In genomic region chr1:120385029-120385571, GRCm38 (mm10) we compare ENCODE assay signal across 27 mouse cellular contexts. TPM values are rescaled to one million over a fixed set of nuclear protein-coding genes. Genes with fewer than 3 reads are reported as not detected.
A peak's percentile ranks its signal among the peaks of the same experiment; 100 is the strongest.
DNase-seq lines count a peak whose midpoint lies in the region; ATAC-seq and TF ChIP-seq lines count a peak whose summit lies in the region.
"Had no signal": no experiment of that assay in that cellular context is flagged by ENCODE, and none has a peak within 500 bp of the region (broad histone marks: within the 10 kb centered on the region; RNA-seq: fewer than 3 reads in every experiment).

No protein-coding gene starts in this region.

- TF ChIP-seq CTCF in midbrain, postnatal 0 days (IDR thresholded peaks at IDR 0.05): no peak
- TF ChIP-seq CTCF in hindbrain, postnatal 0 days (IDR thresholded peaks at IDR 0.05; ENCODE audit: low read depth): no peak

- no peak overlapping the region for H3K4me2 ChIP-seq in midbrain, postnatal 0 days (ENCODE audit: low read depth, low read length, poor library complexity, severe bottlenecking)
- H3K4me2 ChIP-seq in hindbrain, embryonic 13.5 days: 0 out of 2 replicates have a peak overlapping the region, but pooled peaks have one; percentile 25
- peak overlapping the region; percentile 12 for H3K4me2 ChIP-seq in hindbrain, embryonic 15.5 days
- H3K4me2 ChIP-seq in hindbrain, postnatal 0 days (ENCODE audit: low read depth, low read length): no peak overlapping the region
- H3K4me2 ChIP-seq: embryonic facial prominence, embryonic 13.5 days; embryonic facial prominence, embryonic 15.5 days; forebrain, embryonic 13.5 days; forebrain, embryonic 15.5 days had no signal

- H3K9me3 ChIP-seq in midbrain, postnatal 0 days (ENCODE audit: low read length): no peaks in the 10 kb centered on the region
- no peaks in the 10 kb centered on the region for H3K9me3 ChIP-seq in midbrain, embryonic 10.5 days (replicated peaks)
- no peaks in the 10 kb centered on the region for H3K9me3 ChIP-seq in hindbrain, embryonic 13.5 days
- H3K9me3 ChIP-seq in hindbrain, embryonic 15.5 days: no peaks in the 10 kb centered on the region
- H3K9me3 ChIP-seq in hindbrain, postnatal 0 days (ENCODE audit: low read length): no peaks in the 10 kb centered on the region
- no peaks in the 10 kb centered on the region for H3K9me3 ChIP-seq in forebrain, embryonic 10.5 days
- H3K9me3 ChIP-seq: embryonic facial prominence, embryonic 13.5 days; embryonic facial prominence, embryonic 15.5 days; forebrain, embryonic 13.5 days; forebrain, embryonic 15.5 days had no signal

- no peak for ATAC-seq in midbrain, postnatal 0 days (ENCODE audit: low FRiP score)
- peak; percentile 40; the same call in 1 of the 2 replicates for ATAC-seq in hindbrain, embryonic 13.5 days (ENCODE audit: low FRiP score)
- ATAC-seq in hindbrain, embryonic 15.5 days (ENCODE audit: low FRiP score, low read depth): peak; percentile 65
- no peak for ATAC-seq in hindbrain, postnatal 0 days
- ATAC-seq: forebrain, embryonic 13.5 days; forebrain, embryonic 15.5 days; forebrain, postnatal 0 days had no signal

- no peaks in the 10 kb centered on the region for H3K36me3 ChIP-seq in midbrain, postnatal 0 days (ENCODE audit: insufficient read depth, low read length)
- no peaks in the 10 kb centered on the region for H3K36me3 ChIP-seq in midbrain, embryonic 10.5 days
- H3K36me3 ChIP-seq in hindbrain, embryonic 13.5 days: no peaks in the 10 kb centered on the region
- H3K36me3 ChIP-seq in hindbrain, embryonic 15.5 days: no peaks in the 10 kb centered on the region
- no peaks in the 10 kb centered on the region for H3K36me3 ChIP-seq in hindbrain, postnatal 0 days (ENCODE audit: insufficient read depth, low read length)
- H3K36me3 ChIP-seq in forebrain, embryonic 10.5 days (replicated peaks): no peaks in the 10 kb centered on the region
- H3K36me3 ChIP-seq: embryonic facial prominence, embryonic 13.5 days; embryonic facial prominence, embryonic 15.5 days; forebrain, embryonic 15.5 days had no signal

- H3K4me1 ChIP-seq in midbrain, postnatal 0 days (ENCODE audit: insufficient read depth, low read length): no peaks in the 10 kb centered on the region
- H3K4me1 ChIP-seq in midbrain, embryonic 10.5 days: 0 out of 2 replicates have a peak, but pooled peaks cover 2% of the 10 kb centered on the region
- H3K4me1 ChIP-seq in hindbrain, embryonic 13.5 days (replicated peaks): 0 out of 2 replicates have a peak, but pooled peaks cover 4% of the 10 kb centered on the region
- H3K4me1 ChIP-seq in hindbrain, embryonic 15.5 days (replicated peaks): no peaks in the 10 kb centered on the region
- no peaks in the 10 kb centered on the region for H3K4me1 ChIP-seq in hindbrain, postnatal 0 days (ENCODE audit: insufficient read depth, low read length)
- H3K4me1 ChIP-seq in forebrain, embryonic 10.5 days: peaks cover 6% of the 10 kb centered on the region; the same call in 1 of the 2 replicates
- H3K4me1 ChIP-seq: embryonic facial prominence, embryonic 13.5 days; embryonic facial prominence, embryonic 15.5 days; forebrain, embryonic 13.5 days; forebrain, embryonic 15.5 days had no signal

- 81% methylated on average over 18 of the region's 18 CpGs for WGBS in midbrain, postnatal 0 days
- WGBS in midbrain, embryonic 10.5 days: 90% methylated on average over 18 of the region's 18 CpGs
- WGBS in hindbrain, embryonic 13.5 days: 70% methylated on average over 18 of the region's 18 CpGs
- WGBS in hindbrain, embryonic 15.5 days: 61% methylated on average over 18 of the region's 18 CpGs
- 72% methylated on average over 18 of the region's 18 CpGs for WGBS in hindbrain, postnatal 0 days
- 90% methylated on average over 18 of the region's 18 CpGs for WGBS in forebrain, embryonic 10.5 days

- H3K4me3 ChIP-seq in midbrain, postnatal 0 days (ENCODE audit: low read depth, low read length): no peak overlapping the region
- H3K4me3 ChIP-seq in midbrain, embryonic 10.5 days: no peak overlapping the region
- no peak overlapping the region for H3K4me3 ChIP-seq in hindbrain, embryonic 13.5 days
- H3K4me3 ChIP-seq in hindbrain, embryonic 15.5 days: 0 out of 2 replicates have a peak overlapping the region, but pooled peaks have one; percentile 3
- H3K4me3 ChIP-seq in hindbrain, postnatal 0 days (ENCODE audit: low read length): no peak overlapping the region
- H3K4me3 ChIP-seq in forebrain, embryonic 10.5 days: no peak overlapping the region
- H3K4me3 ChIP-seq: embryonic facial prominence, embryonic 13.5 days; embryonic facial prominence, embryonic 15.5 days; erythroblast, embryonic 14.5 days; forebrain, embryonic 13.5 days; forebrain, embryonic 15.5 days had no signal

- H3K27ac ChIP-seq in midbrain, postnatal 0 days (ENCODE audit: low read depth, low read length): no peak overlapping the region
- H3K27ac ChIP-seq in midbrain, embryonic 10.5 days (replicated peaks): no peak overlapping the region
- no peak overlapping the region for H3K27ac ChIP-seq in hindbrain, embryonic 13.5 days
- H3K27ac ChIP-seq in hindbrain, embryonic 15.5 days (replicated peaks): no peak overlapping the region
- H3K27ac ChIP-seq in hindbrain, postnatal 0 days: no peak overlapping the region
- no peak overlapping the region for H3K27ac ChIP-seq in forebrain, embryonic 10.5 days
- H3K27ac ChIP-seq: embryonic facial prominence, embryonic 13.5 days; embryonic facial prominence, embryonic 15.5 days; forebrain, embryonic 13.5 days; forebrain, embryonic 15.5 days had no signal

- H3K27me3 ChIP-seq in midbrain, postnatal 0 days (ENCODE audit: insufficient read depth, low read length): no peaks in the 10 kb centered on the region
- H3K27me3 ChIP-seq in midbrain, embryonic 10.5 days (ENCODE audit: low read depth, poor library complexity, severe bottlenecking): no peaks in the 10 kb centered on the region
- H3K27me3 ChIP-seq in hindbrain, embryonic 13.5 days: 0 out of 2 replicates have a peak, but pooled peaks cover 3% of the 10 kb centered on the region
- H3K27me3 ChIP-seq in hindbrain, embryonic 15.5 days: no peaks in the 10 kb centered on the region
- no peaks in the 10 kb centered on the region for H3K27me3 ChIP-seq in hindbrain, postnatal 0 days (ENCODE audit: insufficient read depth, low read length)
- H3K27me3 ChIP-seq in forebrain, embryonic 10.5 days (ENCODE audit: poor library complexity, severe bottlenecking): no peaks in the 10 kb centered on the region
- H3K27me3 ChIP-seq: embryonic facial prominence, embryonic 13.5 days; embryonic facial prominence, embryonic 15.5 days; forebrain, embryonic 13.5 days; forebrain, embryonic 15.5 days had no signal

- DNase-seq in midbrain, postnatal 0 days (ENCODE audit: low spot score): peak; percentile 33
- no peak for DNase-seq in midbrain, embryonic 10.5 days (ENCODE audit: low spot score)
- DNase-seq in hindbrain, postnatal 0 days (ENCODE audit: low spot score): peak; percentile 7
- no peak for DNase-seq in forebrain, embryonic 10.5 days (ENCODE audit: extremely low spot score, low spot score)
- DNase-seq in cerebellum, adult 11 months: no peak
- DNase-seq in layer of hippocampus, adult 11-12 months (ENCODE audit: low spot score): no peak
- DNase-seq: adrenal gland, adult 2 months; adrenal gland, postnatal 10 days; adrenal gland, postnatal 25 days; cerebellum, adult 18-20 months; cerebellum, adult 8-10 months; cerebellum, adult 9-11 months; cerebellum, postnatal 14 days; cerebellum, postnatal 36 days; embryo, embryonic 11 days; forebrain, postnatal 0 days had no signal

- no peak overlapping the region for H3K9ac ChIP-seq in midbrain, postnatal 0 days (replicated peaks; ENCODE audit: low read length, poor library complexity, severe bottlenecking)
- H3K9ac ChIP-seq in hindbrain, embryonic 13.5 days: no peak overlapping the region
- no peak overlapping the region for H3K9ac ChIP-seq in hindbrain, embryonic 15.5 days
- H3K9ac ChIP-seq in hindbrain, postnatal 0 days (replicated peaks; ENCODE audit: low read length): no peak overlapping the region
- H3K9ac ChIP-seq: embryonic facial prominence, embryonic 13.5 days; embryonic facial prominence, embryonic 15.5 days; forebrain, embryonic 13.5 days; forebrain, embryonic 15.5 days; forebrain, postnatal 0 days had no signal

RNA-seq across cellular contexts. Expression of gene C1ql2, which starts 44.7 kb away (rescaled TPM):
- 27.2 and 31.0 TPM in 2 replicates for total RNA-seq in midbrain, postnatal 0 days (2014; rRNA removed)
- polyA plus RNA-seq in midbrain, postnatal 0 days (2015; fragmentation: Nextera tagmentation; extraction: Ambion mirVana): 24.1 and 26.7 TPM in 2 replicates
- 0.19 and 1.0 TPM in 2 replicates for polyA plus RNA-seq in midbrain, embryonic 10.5 days (2016; fragmentation: Nextera tagmentation; extraction: Ambion mirVana)
- polyA plus RNA-seq in hindbrain, embryonic 13.5 days (2015; fragmentation: Nextera tagmentation; extraction: Ambion mirVana): 2.5 and 4.2 TPM in 2 replicates
- 7.2 and 7.4 TPM in 2 replicates for polyA plus RNA-seq in hindbrain, embryonic 15.5 days (2015; fragmentation: Nextera tagmentation; extraction: Ambion mirVana)
- 10.6 and 13.5 TPM in 2 replicates for total RNA-seq in hindbrain, postnatal 0 days (2014; rRNA removed)
- 7.0 and 7.9 TPM in 2 replicates for polyA plus RNA-seq in hindbrain, postnatal 0 days (2015; fragmentation: Nextera tagmentation; extraction: Ambion mirVana)
- 0.09 TPM in 1 of 2 replicates, not detected in the other for polyA plus RNA-seq in forebrain, embryonic 10.5 days (2016; fragmentation: Nextera tagmentation; extraction: Ambion mirVana)
- total RNA-seq: adrenal gland, adult 2 months; adrenal gland, postnatal 25 days; common myeloid progenitor, adult 5-6 weeks; MEL had no signal
- polyA plus RNA-seq: C2C12; embryonic facial prominence, embryonic 15.5 days; erythroblast, embryonic 14.5 days; forebrain, embryonic 11.5 days had no signal

Comparison
In these comparisons a context has a peak if more than half of its experiments do, and no peak if none do; other contexts are left out.
1. ATAC-seq: peak in hindbrain, embryonic 13.5 days (single experiment) and hindbrain, embryonic 15.5 days (single experiment); none in midbrain, postnatal 0 days (single experiment) and hindbrain, postnatal 0 days (single experiment).
2. DNase-seq: peak in midbrain, postnatal 0 days (single experiment) and hindbrain, postnatal 0 days (single experiment); none in midbrain, embryonic 10.5 days (single experiment), forebrain, embryonic 10.5 days (single experiment), cerebellum, adult 11 months (single experiment) and layer of hippocampus, adult 11-12 months (single experiment).
3. H3K4me2 ChIP-seq: peak in hindbrain, embryonic 13.5 days (single experiment) and hindbrain, embryonic 15.5 days (single experiment); none in midbrain, postnatal 0 days (single experiment) and hindbrain, postnatal 0 days (single experiment).